Mouse (Mus musculus) bone marrow macrophage, adult 2 months (primary cell): Measurements from ENCODE around the gene Amer2.

Experiments
- CTCF ChIP-seq: IDR thresholded peaks from 2 replicates; pipeline ENCODE4 v1.5.1; 2012; ENCODE audit warnings: low read depth, mild to moderate bottlenecking, low read length, moderate library complexity
- POLR2A ChIP-seq: IDR thresholded peaks from 2 replicates; pipeline ENCODE4 v1.6.1; 2012; ENCODE audit warnings: mild to moderate bottlenecking, low read depth, low read length, borderline replicate concordance

DNA sequence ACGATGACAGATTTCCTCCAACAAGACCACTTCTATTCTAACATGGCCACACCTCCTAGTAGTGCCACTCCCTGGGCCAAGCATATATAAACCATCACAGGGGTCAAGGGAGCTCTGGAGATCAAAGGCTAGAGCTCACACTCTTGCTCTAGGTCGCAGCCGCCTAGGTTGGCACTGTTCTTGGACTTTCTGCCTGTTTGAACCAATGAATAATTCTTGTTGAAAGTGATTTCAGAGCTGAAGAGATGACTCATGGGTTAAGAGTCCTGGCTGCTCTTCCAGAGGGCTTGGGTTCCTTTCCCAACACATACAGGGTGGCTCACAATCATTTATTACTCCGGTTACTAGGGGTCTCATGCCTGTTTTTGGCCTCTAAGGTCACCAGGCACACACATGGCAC is 24.3 kb downstream of the Amer2 start:
- TF ChIP-seq POLR2A: no peak
- no peak for TF ChIP-seq CTCF
